Mouse (Mus musculus) kidney, embryonic 14.5 days (tissue): ENCODE measurements around the gene Zfp655. TPM values are rescaled to one million over a fixed set of nuclear protein-coding genes. Genes with fewer than 3 reads are reported as not detected.
A peak's percentile ranks its signal among the peaks of the same experiment; 100 is the strongest.
"Not testable (repeated sequence)": the region's sequence is repeated elsewhere in the genome, so short reads cannot be mapped to it uniquely, and the experiment has no call there.

Experiments used
- ATAC-seq: fragments of 200-750 bp; cut with Nextera tagmentation; 2 replicates; pipeline ENCODE4 v1.8.0; 2017; ENCODE audit warnings: moderate number of reproducible peaks, mild to moderate bottlenecking, moderate TSS enrichment, moderate library complexity; ENCODE audit not compliant: low FRiP score, low TSS enrichment
- H3K27ac ChIP-seq: fragments of 300-500 bp; sonication (generic); 2 replicates; pipeline ENCODE4 v1.5.1; 2014; ENCODE audit warnings: low read depth, mild to moderate bottlenecking, low read length, moderate library complexity, mixed read lengths
- H3K27me3 ChIP-seq: fragments of 300-500 bp; sonication (generic); 2 replicates; pipeline ENCODE4 v1.6.1; 2014; ENCODE audit warnings: mild to moderate bottlenecking, low read length; ENCODE audit not compliant: control insufficient read depth, insufficient read depth
- H3K36me3 ChIP-seq: fragments of 300-500 bp; sonication (generic); 2 replicates; pipeline ENCODE4 v1.6.1; 2014; ENCODE audit warnings: low read length, mixed read lengths; ENCODE audit not compliant: control insufficient read depth, insufficient read depth
- H3K4me1 ChIP-seq: fragments of 300-500 bp; sonication (generic); 2 replicates; pipeline ENCODE4 v1.6.1; 2014; ENCODE audit warnings: low read length, mixed read lengths; ENCODE audit not compliant: control insufficient read depth, insufficient read depth
- H3K4me2 ChIP-seq: fragments of 300-500 bp; sonication (generic); replicated peaks from 2 replicates; pipeline ENCODE4 v1.6.1; 2014; ENCODE audit warnings: low read depth, mild to moderate bottlenecking, low read length
- H3K4me3 ChIP-seq: fragments of 300-500 bp; sonication (generic); 2 replicates; pipeline ENCODE4 v1.5.1; 2014; ENCODE audit warnings: mild to moderate bottlenecking, low read length
- H3K9ac ChIP-seq: fragments of 300-500 bp; sonication (generic); 2 replicates; pipeline ENCODE4 v1.6.1; 2014; ENCODE audit warnings: low read depth, mild to moderate bottlenecking, low read length, moderate library complexity
- H3K9me3 ChIP-seq: fragments of 300-500 bp; sonication (generic); 2 replicates; pipeline ENCODE4 v1.6.1; 2016; ENCODE audit warnings: low read length; ENCODE audit not compliant: control insufficient read depth
- WGBS: fragments of 180-500 bp; shearing (Covaris S2); extraction: QIAGEN DNeasy Blood & Tissue Kit; methylation state at CpG from one replicate; pipeline ENCODE4 v1.1.7; 2014; 5-methylcytosine and 5-hydroxymethylcytosine counted together
- polyA plus RNA-seq: library from polyadenylated mRNA; unstranded; fragments of >200 nt; fragmentation: Nextera tagmentation; extraction: Ambion mirVana; gene quantifications from 2 replicates; pipeline ENCODE4 v1.2.1, GENCODE M21; 2014

Zfp655 gene
- polyA plus RNA-seq, 1 experiment from 2014 or later, result 41.7 TPM

DNA sequence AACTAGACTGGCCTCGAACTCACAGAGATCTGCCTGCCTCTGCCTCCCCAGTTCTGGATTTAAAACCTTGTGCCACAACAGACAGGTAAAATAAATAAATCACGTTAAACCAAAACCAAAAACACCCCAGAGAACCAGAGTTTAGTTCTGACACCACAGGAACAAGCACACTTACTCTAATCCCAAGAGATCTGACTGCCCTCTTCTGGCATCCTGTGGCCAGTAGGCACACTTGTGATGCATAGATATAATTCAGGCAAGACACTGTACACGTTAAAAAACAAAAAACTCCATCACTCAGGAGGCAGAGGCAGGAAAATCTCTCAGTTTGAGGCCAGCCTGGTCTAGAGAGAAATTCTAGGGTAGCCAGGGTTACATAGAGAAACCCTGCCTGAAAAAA lies 29.1 kb upstream of the Zfp655 start:
- no peaks in the 10 kb centered on the region for H3K27me3 ChIP-seq
- H3K9me3 ChIP-seq, result no peaks in the 10 kb centered on the region
- ATAC-seq, result no peak
- no peak overlapping the region for H3K9ac ChIP-seq
- no peak overlapping the region for H3K27ac ChIP-seq
- H3K4me1 ChIP-seq, result peaks cover 15% of the 10 kb centered on the region
- H3K4me2 ChIP-seq, result no peak overlapping the region
- H3K4me3 ChIP-seq, result no peak overlapping the region
- peaks cover 9% of the 10 kb centered on the region for H3K36me3 ChIP-seq
- WGBS, result 50% methylated on average over 3 of the region's 3 CpGs

DNA sequence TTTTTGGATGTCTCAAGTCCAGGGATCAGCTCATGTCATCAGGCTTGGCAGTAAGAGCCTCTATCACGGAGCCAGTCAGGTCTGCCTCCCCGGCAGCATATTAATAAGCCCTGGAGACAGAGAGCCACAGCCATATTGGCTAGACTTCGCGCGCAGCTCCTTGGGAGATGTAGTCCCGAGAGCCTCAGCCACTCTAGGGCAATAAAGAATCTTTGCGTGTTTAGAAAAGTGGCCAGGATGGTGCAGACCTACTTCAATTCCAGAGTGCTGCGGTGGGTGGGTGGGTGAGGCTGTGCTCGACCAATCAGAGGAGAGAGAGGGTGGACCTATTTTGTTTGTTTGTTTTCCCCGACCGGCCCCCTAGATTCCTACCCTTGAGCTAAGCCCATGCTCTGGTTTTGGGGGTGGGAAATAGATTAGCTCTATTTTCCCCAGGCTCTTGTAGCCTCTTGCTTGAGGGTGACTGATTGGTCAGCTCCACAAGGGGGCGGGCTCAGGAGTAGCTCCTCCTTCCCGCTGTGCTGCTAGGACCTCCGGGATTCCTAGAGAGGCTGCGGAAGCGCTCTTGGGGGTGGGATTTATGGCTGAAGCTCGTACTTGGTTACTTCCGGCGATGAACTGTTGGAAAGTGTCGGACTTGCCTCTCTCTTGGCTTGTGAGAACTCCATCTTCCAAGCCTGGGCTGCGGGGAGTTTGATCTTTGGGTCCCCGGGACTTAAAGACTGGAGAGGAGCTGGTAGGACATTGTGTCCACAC lies 27.4 kb upstream of the Zfp655 start, which contains the start of gene Zkscan5:
Gene Zkscan5, plus strand, starts transcription at position 627 of the 756 bp plus-strand sequence.
- Histone ChIP-seq H3K9ac (peak within 1 kb of the TSS; percentile 61; the same call in 1 of the 2 replicates), H3K36me3 (peaks cover 11% of the 10 kb centered on the region; the same call in 1 of the 2 replicates), H3K4me1 (peaks cover 15% of the 10 kb centered on the region), H3K9me3 (no peaks in the 10 kb centered on the region), H3K27me3 (no peaks in the 10 kb centered on the region), H3K4me2 (peak within 1 kb of the TSS; percentile 51), H3K27ac (peak within 1 kb of the TSS; percentile 85), H3K4me3 (peak within 1 kb of the TSS; percentile 56)
- WGBS, result under 1% methylated on average over 22 of the region's 22 CpGs
- peak; percentile 98 for ATAC-seq

- Histone ChIP-seq H3K9ac (peak overlapping the region; percentile 61; the same call in 1 of the 2 replicates), H3K27me3 (no peaks in the 10 kb centered on the region), H3K36me3 (peaks cover 11% of the 10 kb centered on the region; the same call in 1 of the 2 replicates), H3K4me3 (peak overlapping the region; percentile 56), H3K4me1 (peaks cover 15% of the 10 kb centered on the region), H3K4me2 (peak overlapping the region; percentile 42), H3K9me3 (no peaks in the 10 kb centered on the region), H3K27ac (no peak overlapping the region)
- ATAC-seq, result no peak
- WGBS, result 23% methylated on average over 9 of the region's 9 CpGs
Observed at GRCm38 (mm10) chr5:145205041-145205440, 26.5 kb upstream of the Zfp655 start.

GRCm38 (mm10) chr5:145207385-145207784 lies 24.1 kb upstream of the Zfp655 start:
- ATAC-seq, result no peak
- Histone ChIP-seq H3K27ac (no peak overlapping the region), H3K36me3 (peaks cover 18% of the 10 kb centered on the region; the same call in 1 of the 2 replicates), H3K4me2 (no peak overlapping the region), H3K4me3 (no peak overlapping the region), H3K4me1 (peaks cover 10% of the 10 kb centered on the region), H3K27me3 (no peaks in the 10 kb centered on the region), H3K9ac (no peak overlapping the region), H3K9me3 (no peaks in the 10 kb centered on the region)
- 98% methylated on average over 6 of the region's 6 CpGs for WGBS

DNA sequence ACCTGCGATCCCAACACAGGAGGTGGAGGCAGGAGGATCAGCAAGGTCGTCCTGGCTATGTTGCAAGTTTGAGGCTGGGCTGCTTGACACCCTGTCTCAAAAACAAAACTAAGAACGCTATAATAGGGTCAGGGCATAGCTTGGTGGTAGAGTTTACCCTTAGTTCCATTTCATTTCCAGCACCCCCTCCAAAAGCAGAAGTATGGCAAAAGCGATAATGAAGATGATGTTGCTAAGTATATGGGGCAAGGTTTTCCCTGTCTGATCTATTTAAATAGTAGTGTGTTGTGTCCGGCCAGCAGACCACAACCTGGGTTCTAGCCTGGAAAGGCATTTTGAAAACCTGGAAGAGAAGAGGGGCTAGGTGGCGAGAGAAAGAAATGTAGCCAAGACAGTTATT lies 23.6 kb upstream of the Zfp655 start:
- ATAC-seq, result no peak
- peaks cover 22% of the 10 kb centered on the region for H3K36me3 ChIP-seq

GRCm38 (mm10) chr5:145208391-145208790 lies 23.1 kb upstream of the Zfp655 start:
- not testable (repeated sequence) for H3K27me3 ChIP-seq, H3K27ac ChIP-seq, H3K9me3 ChIP-seq, H3K9ac ChIP-seq, ATAC-seq, H3K4me2 ChIP-seq, H3K4me3 ChIP-seq
- 46% methylated on average over 11 of the region's 11 CpGs for WGBS
- Histone ChIP-seq H3K36me3 (peaks cover 27% of the 10 kb centered on the region), H3K4me1 (peaks cover 10% of the 10 kb centered on the region)

More for the DNA sequence above, 23.6 kb upstream of the Zfp655 start:
- WGBS, result 90% methylated on average over 6 of the region's 6 CpGs
- Histone ChIP-seq H3K27me3 (no peaks in the 10 kb centered on the region), H3K9me3 (no peaks in the 10 kb centered on the region), H3K27ac (no peak overlapping the region), H3K4me3 (no peak overlapping the region), H3K9ac (no peak overlapping the region), H3K4me1 (peaks cover 10% of the 10 kb centered on the region), H3K4me2 (no peak overlapping the region)

- Histone ChIP-seq H3K9ac (no peak overlapping the region), H3K27me3 (no peaks in the 10 kb centered on the region), H3K4me2 (no peak overlapping the region), H3K4me1 (no peaks in the 10 kb centered on the region), H3K4me3 (no peak overlapping the region), H3K9me3 (no peaks in the 10 kb centered on the region), H3K27ac (no peak overlapping the region), H3K36me3 (peaks cover 37% of the 10 kb centered on the region)
- WGBS, result 91% methylated on average over 4 of the region's 4 CpGs
- ATAC-seq, result no peak
Observed at GRCm38 (mm10) chr5:145211340-145211739, 20.2 kb upstream of the Zfp655 start.

- Histone ChIP-seq H3K27me3 (no peaks in the 10 kb centered on the region), H3K9me3 (no peaks in the 10 kb centered on the region), H3K36me3 (peaks cover 31% of the 10 kb centered on the region), H3K4me3 (no peak overlapping the region), H3K9ac (no peak overlapping the region), H3K4me2 (no peak overlapping the region), H3K4me1 (no peaks in the 10 kb centered on the region), H3K27ac (no peak overlapping the region)
- no peak for ATAC-seq
- 95% methylated on average over 4 of the region's 4 CpGs for WGBS
Observed at GRCm38 (mm10) chr5:145212216-145212615, 19.3 kb upstream of the Zfp655 start.

DNA sequence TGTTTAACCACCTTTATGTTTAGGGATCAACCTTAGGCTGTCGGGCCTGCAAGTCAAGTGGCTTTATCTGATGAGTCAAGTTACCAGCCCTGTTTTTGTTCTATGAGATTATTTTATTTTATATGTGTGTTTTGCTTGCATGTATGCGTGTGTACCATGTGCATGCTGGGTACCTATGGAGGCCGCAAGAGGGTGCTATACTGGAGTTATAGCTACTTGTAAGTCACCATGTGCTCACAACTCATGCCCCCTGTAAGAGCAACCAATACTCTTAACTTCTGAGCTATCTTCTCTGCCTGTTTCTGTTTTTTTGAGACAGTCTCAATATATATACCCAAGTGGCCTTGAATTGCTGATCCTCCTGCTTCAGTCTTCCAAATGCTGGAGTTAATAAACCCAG lies 18.0 kb upstream of the Zfp655 start:
- ATAC-seq, result no peak
- whole genome bisulfite sequencing, result 93% methylated on average over 3 of the region's 3 CpGs

More for the DNA sequence above, 18.0 kb upstream of the Zfp655 start:
- Histone ChIP-seq H3K9me3 (no peaks in the 10 kb centered on the region), H3K4me1 (no peaks in the 10 kb centered on the region), H3K27ac (no peak overlapping the region), H3K4me3 (no peak overlapping the region), H3K9ac (no peak overlapping the region), H3K36me3 (peaks cover 33% of the 10 kb centered on the region), H3K4me2 (no peak overlapping the region), H3K27me3 (no peaks in the 10 kb centered on the region)
